Comparison of ENCODE assay signal across 20 mouse cellular contexts in the genomic region with DNA sequence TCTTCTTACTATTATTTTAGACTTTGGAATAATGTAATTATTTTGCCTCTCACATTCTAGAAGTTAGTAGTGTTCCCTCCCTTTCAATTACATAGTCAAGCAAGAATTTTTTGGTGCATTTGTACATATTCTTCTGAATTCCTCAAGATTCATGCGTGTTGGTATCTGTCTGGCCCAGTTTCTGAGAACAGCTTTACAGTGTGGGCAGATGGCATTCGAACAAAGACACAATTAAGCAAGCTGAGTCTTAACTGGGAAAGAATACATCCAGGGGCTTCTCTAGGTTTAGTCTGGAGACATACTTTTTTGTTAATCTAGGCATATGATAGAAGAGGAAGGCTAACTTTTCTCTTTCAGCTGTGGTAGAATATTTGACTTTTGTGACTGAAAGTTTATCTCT. TPM values are rescaled to one million over a fixed set of nuclear protein-coding genes. Genes with fewer than 3 reads are reported as not detected.
DNase-seq lines count a peak whose midpoint lies in the region; TF ChIP-seq lines count a peak whose summit lies in the region.
"Had no signal": no experiment of that assay in that cellular context is flagged by ENCODE, and none has a peak within 500 bp of the region (broad histone marks: within the 10 kb centered on the region; RNA-seq: fewer than 3 reads in every experiment).

No protein-coding gene starts in this region.

- no peak for TF ChIP-seq CTCF in gastrocnemius, adult 2 months (IDR thresholded peaks at IDR 0.05)

- H3K4me3 ChIP-seq in gastrocnemius, adult 2 months: no peak overlapping the region
- H3K4me3 ChIP-seq: embryonic facial prominence, embryonic 13.5 days; forebrain, embryonic 13.5 days; heart, embryonic 10.5 days; hindbrain, embryonic 12.5 days had no signal

- peak overlapping the region; percentile 13; the same call in 1 of the 2 replicates for H3K27ac ChIP-seq in gastrocnemius, adult 2 months
- H3K27ac ChIP-seq: embryonic facial prominence, embryonic 13.5 days; forebrain, embryonic 13.5 days; heart, embryonic 10.5 days; hindbrain, embryonic 12.5 days; hindbrain, postnatal 0 days had no signal

- intact Hi-C loops in gastrocnemius, adult 2 months (cut with DNase I): no loop called here
- intact Hi-C loops in gastrocnemius, postnatal 14 days (cut with DNase I; ENCODE audit: low total_unique reads): no loop called here

- DNase-seq in gastrocnemius, adult 2 months: no peak
- DNase-seq in gastrocnemius, postnatal 14 days: no peak
- DNase-seq in layer of hippocampus, adult 9-11 months: peak; percentile 47
- DNase-seq in layer of hippocampus, adult 11-12 months (ENCODE audit: low spot score): no peak
- peak; percentile 27 to 31 for DNase-seq in right cerebral cortex, adult 2 months (ENCODE audit: low spot score in 2 of 2)
- DNase-seq in right cerebral cortex, postnatal 25 days: no peak
- DNase-seq in telencephalon, adult 2 months (ENCODE audit: low read depth, low spot score): peak; percentile 60
- no peak for DNase-seq in adrenal gland, postnatal 14 days
- DNase-seq: adrenal gland, adult 8-10 months; cerebellum, adult 11-12 months; cerebellum, adult 9-10 months; cerebellum, postnatal 25 days; heart, adult 18-20 months; heart, postnatal 10 days; heart, postnatal 4 days had no signal

RNA-seq across cellular contexts. Expression of a gene that starts 12.6 kb away (rescaled TPM):
- total RNA-seq in gastrocnemius, adult 2 months (2021): 1 to 10 TPM in 1 of 2 experiments, under 1 TPM in 1; 0.94 to 3.9 TPM
- total RNA-seq in gastrocnemius, postnatal 14 days (2021): 1 to 10 TPM; 7.0 to 9.4 TPM
- 0.68 and 1.9 TPM in 2 replicates for total RNA-seq in adrenal gland, postnatal 14 days (2021)

Comparison
In these comparisons a context has a peak if more than half of its experiments do, and no peak if none do; other contexts are left out.
1. DNase-seq: peak in layer of hippocampus, adult 9-11 months (single experiment), right cerebral cortex, adult 2 months (2 of 2) and telencephalon, adult 2 months (single experiment); none in gastrocnemius, adult 2 months (single experiment), gastrocnemius, postnatal 14 days (single experiment), layer of hippocampus, adult 11-12 months (single experiment), right cerebral cortex, postnatal 25 days (single experiment) and adrenal gland, postnatal 14 days (single experiment).